Mouse (Mus musculus) ES-Bruce4 (cell line): ENCODE data around the gene Cxcr4.

ENCODE experiments used
- CTCF ChIP-seq: IDR thresholded peaks from one replicate; pipeline ENCODE4 v1.8.1; 2011; ENCODE audit warnings: low read depth, low read length
- POLR2A ChIP-seq: IDR thresholded peaks from one replicate; pipeline ENCODE4 v1.8.1; 2011; ENCODE audit warnings: low read length; ENCODE audit not compliant: insufficient read depth

DNA sequence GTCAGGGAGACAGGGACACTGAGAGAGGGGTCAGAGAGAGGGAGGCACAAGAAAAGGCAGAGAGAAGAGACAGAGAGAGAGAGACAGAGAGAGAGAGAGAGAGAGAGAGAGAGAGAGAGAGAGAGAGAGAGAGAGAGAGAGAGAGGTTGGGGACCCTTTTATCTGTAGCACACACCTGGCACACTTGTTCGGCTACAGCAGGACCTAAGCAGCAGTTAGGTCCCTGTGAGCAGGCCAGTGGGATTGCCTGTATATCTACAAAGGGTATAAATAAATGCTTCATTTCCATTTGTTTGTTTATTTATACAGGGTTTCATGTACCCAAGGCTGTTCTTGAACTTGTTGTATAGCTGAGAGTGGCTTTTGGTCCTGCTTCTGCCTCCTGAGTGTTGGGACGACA is 49.0 kb downstream of the Cxcr4 start:
- TF ChIP-seq CTCF (no peak), POLR2A (no peak)
